Mouse (Mus musculus) kidney, embryonic 15.5 days (tissue): Measurements from ENCODE around the gene Palld. TPM values are rescaled to one million over a fixed set of nuclear protein-coding genes. Genes with fewer than 3 reads are reported as not detected.

Source experiments
- ATAC-seq: fragments of 200-750 bp; cut with Nextera tagmentation; replicated peaks from 2 replicates; pipeline ENCODE4 v1.8.0; 2017; ENCODE audit warnings: moderate TSS enrichment; ENCODE audit not compliant: low FRiP score
- H3K27ac ChIP-seq: fragments of 300-500 bp; sonication (generic); 2 replicates; pipeline ENCODE4 v1.5.1; 2015; ENCODE audit warnings: mild to moderate bottlenecking, inconsistent platforms
- H3K27me3 ChIP-seq: fragments of 300-500 bp; sonication (generic); 2 replicates; pipeline ENCODE4 v1.6.1; 2015; ENCODE audit warnings: inconsistent platforms
- H3K36me3 ChIP-seq: fragments of 300-500 bp; sonication (generic); 2 replicates; pipeline ENCODE4 v1.6.1; 2015; ENCODE audit warnings: inconsistent platforms
- H3K4me1 ChIP-seq: fragments of 300-500 bp; sonication (generic); 2 replicates; pipeline ENCODE4 v1.6.1; 2015; ENCODE audit warnings: inconsistent platforms
- H3K4me2 ChIP-seq: fragments of 300-500 bp; sonication (generic); 2 replicates; pipeline ENCODE4 v1.6.1; 2015; ENCODE audit warnings: moderate library complexity, mild to moderate bottlenecking, inconsistent platforms
- H3K4me3 ChIP-seq: fragments of 300-500 bp; sonication (generic); replicated peaks from 2 replicates; pipeline ENCODE4 v1.5.1; 2015; ENCODE audit warnings: mild to moderate bottlenecking, inconsistent platforms
- H3K9ac ChIP-seq: fragments of 300-500 bp; sonication (generic); 2 replicates; pipeline ENCODE4 v1.6.1; 2015; ENCODE audit warnings: mild to moderate bottlenecking, inconsistent platforms
- H3K9me3 ChIP-seq: fragments of 300-500 bp; sonication (generic); replicated peaks from 2 replicates; pipeline ENCODE4 v1.6.1; 2016; ENCODE audit warnings: inconsistent platforms
- WGBS: fragments of 180-500 bp; shearing (Covaris S2); methylation state at CpG from one replicate; pipeline ENCODE4 v1.1.7; 2015; ENCODE audit warnings: mixed read lengths; 5-methylcytosine and 5-hydroxymethylcytosine counted together
- polyA plus RNA-seq: library from polyadenylated mRNA; unstranded; fragments of >200 nt; fragmentation: Nextera tagmentation; extraction: Ambion mirVana; gene quantifications from 2 replicates; pipeline ENCODE4 v1.2.1, GENCODE M21; 2015

The Palld gene
- polyA plus RNA-seq, 1 experiment from 2014 or later: 76.7 TPM

DNA sequence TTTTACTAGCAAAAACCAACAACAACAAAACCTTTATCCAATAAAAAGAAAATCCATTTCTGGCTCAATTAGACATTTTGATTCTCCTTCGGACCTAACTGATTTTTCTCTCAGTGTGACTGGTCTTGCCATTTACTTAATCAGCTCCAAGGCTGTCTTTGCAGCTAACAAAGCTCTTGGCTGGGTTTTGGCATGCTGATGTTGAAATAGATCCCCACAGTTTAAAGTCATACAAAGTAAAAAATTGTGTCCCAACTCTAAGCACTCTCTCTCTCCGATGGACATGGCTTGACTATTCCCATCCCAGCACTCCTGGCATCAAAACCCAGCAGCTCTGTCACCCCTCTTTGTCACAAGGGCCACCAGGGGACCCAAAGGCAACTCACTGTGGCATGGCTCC, 190.1 kb downstream of the Palld start:
- Histone ChIP-seq H3K27me3 (no peaks in the 10 kb centered on the region), H3K27ac (no peak overlapping the region), H3K4me3 (no peak overlapping the region), H3K4me1 (peaks cover 12% of the 10 kb centered on the region; the same call in 1 of the 2 replicates), H3K9ac (no peak overlapping the region), H3K9me3 (no peaks in the 10 kb centered on the region), H3K4me2 (no peak overlapping the region), H3K36me3 (no peaks in the 10 kb centered on the region)
- WGBS: 86% methylated on average over 2 of the region's 2 CpGs
- no peak for ATAC-seq

DNA sequence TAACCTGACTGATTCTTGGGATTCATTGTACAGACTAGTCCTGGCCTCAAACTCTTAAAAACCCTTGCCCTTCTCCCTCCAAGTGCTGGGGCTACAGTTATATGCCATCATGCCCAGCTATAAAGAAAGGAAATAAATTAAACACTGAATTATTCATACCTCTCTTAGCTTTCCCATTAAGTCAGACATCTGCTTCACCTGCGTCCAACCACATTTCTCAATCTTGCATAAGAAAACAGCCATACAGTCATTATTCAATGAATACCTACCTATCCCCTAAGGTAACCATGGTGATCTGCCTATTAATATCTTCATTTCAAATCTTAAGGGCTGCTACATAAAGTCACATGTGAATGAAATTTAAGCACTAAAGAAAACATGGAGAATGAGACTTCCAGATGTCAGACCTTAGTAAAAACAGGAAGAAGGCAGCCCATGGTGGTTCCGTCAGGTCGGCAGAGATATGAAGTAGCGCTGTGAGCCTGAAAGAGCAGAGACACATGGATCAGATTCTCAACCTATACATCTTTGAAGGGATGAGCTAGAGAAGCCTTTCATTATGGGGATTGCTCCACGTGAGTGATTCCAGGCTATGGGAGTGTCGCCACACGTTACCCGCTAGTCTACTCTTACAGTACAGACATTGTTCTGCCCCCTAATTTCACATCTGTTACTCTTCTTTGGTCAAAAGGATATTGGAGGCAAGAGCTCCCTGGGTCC, 193.7 kb downstream of the Palld start:
- ATAC-seq: no peak
- no peak overlapping the region for H3K9ac ChIP-seq
- no peak overlapping the region for H3K4me3 ChIP-seq
- H3K9me3 ChIP-seq: no peaks in the 10 kb centered on the region
- no peaks in the 10 kb centered on the region for H3K27me3 ChIP-seq
- H3K36me3 ChIP-seq: no peaks in the 10 kb centered on the region
- peaks cover 12% of the 10 kb centered on the region for H3K4me1 ChIP-seq
- H3K27ac ChIP-seq: no peak overlapping the region
- 61% methylated on average over 8 of the region's 8 CpGs for WGBS
- H3K4me2 ChIP-seq: no peak overlapping the region

DNA sequence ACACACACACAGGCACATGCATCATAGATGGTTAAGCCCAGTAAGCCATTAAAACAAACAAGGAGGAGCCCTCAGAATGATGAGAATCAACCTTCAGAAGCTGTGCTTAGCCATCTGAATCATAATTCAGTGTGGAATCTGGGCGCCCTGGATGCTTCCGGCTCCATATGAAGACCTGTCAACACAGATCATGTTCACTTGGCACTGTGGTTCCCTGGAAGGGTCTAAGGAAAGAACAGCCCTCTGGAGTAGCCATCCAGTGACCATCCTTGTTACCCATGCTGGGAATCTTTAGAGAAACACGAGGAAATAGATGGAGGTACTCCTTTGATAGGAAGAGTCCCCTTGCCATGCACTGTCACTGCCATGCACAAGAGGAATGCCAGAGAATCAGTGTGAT, 197.0 kb downstream of the Palld start:
- Histone ChIP-seq H3K9me3 (no peaks in the 10 kb centered on the region), H3K27ac (no peak overlapping the region), H3K9ac (no peak overlapping the region), H3K4me3 (no peak overlapping the region), H3K36me3 (no peaks in the 10 kb centered on the region), H3K4me1 (peaks cover 38% of the 10 kb centered on the region), H3K27me3 (peaks cover 4% of the 10 kb centered on the region; the same call in 1 of the 2 replicates), H3K4me2 (no peak overlapping the region)
- no peak for ATAC-seq
- WGBS: 80% methylated on average over 3 of the region's 3 CpGs

DNA sequence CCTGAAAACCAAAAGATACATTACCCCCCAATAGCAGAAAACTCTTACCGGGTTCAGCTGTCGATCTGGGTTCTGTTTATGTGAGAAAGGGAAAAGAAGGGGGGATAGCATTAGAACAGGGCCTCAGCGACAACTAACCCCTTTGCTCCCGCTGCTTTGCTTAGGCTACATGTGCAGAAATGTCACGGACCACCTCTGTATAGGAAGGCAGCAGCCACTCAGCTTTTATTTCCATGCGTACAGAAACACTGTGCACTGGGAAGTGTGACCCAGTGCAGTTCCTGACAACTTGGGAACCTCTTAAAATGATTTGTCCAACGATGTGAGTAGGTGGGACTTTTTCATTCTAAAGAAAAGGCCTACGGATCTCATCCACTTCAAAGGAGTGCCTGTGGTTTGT, 200.4 kb downstream of the Palld start:
- peak overlapping the region; percentile 74; the same call in 1 of the 2 replicates for H3K27ac ChIP-seq
- H3K27me3 ChIP-seq: peaks cover 4% of the 10 kb centered on the region; the same call in 1 of the 2 replicates
- H3K36me3 ChIP-seq: no peaks in the 10 kb centered on the region
- H3K9me3 ChIP-seq: no peaks in the 10 kb centered on the region
- no peak overlapping the region for H3K4me2 ChIP-seq
- H3K4me3 ChIP-seq: no peak overlapping the region
- 44% methylated on average over 8 of the region's 8 CpGs for WGBS
- ATAC-seq: no peak
- H3K4me1 ChIP-seq: peaks cover 45% of the 10 kb centered on the region
- H3K9ac ChIP-seq: no peak overlapping the region

DNA sequence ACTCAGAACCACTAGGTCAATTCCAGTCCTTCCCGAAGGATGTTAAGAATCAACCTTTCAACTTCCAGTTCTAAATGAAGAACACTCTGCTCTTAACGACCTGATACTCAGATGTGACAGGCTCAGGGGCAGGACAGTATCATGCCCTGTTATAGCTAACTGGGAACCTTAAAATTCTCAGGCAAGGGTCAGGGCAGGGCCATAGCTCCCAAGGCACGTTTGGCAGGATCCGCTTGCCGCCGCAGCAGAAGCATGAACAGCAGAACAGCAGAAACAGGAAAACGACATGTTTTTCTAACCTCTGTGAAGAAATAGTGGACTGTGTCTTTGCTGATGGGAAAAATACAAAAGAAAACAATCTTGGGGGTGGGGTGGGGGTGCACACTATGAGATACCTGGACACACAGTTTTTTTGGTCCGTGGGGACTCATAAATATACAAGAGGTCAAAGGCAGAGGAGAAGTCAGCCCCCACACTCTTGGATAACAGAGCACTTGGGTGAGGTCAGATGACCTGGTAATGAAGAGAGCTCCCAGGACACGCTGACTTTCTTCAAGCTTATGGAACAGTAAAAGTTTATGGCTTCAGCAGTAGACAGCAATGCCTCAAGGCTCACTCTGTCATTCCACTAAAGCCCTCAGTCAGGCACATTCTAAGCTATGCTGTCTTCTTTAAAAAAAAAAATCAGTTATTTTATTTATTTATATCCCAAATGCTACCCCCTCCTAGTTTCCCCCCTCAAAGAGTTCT, 201.4 kb downstream of the Palld start:
- 13% methylated on average over 9 of the region's 9 CpGs for WGBS
- no peaks in the 10 kb centered on the region for H3K36me3 ChIP-seq
- peaks cover 4% of the 10 kb centered on the region; the same call in 1 of the 2 replicates for H3K27me3 ChIP-seq
- H3K4me1 ChIP-seq: peaks cover 46% of the 10 kb centered on the region
- no peaks in the 10 kb centered on the region for H3K9me3 ChIP-seq
- ATAC-seq: peak; percentile 75
- no peak overlapping the region for H3K4me2 ChIP-seq
- H3K4me3 ChIP-seq: no peak overlapping the region
- H3K9ac ChIP-seq: no peak overlapping the region
- peak overlapping the region; percentile 71 for H3K27ac ChIP-seq

- no peak overlapping the region for H3K4me3 ChIP-seq
- no peak overlapping the region for H3K4me2 ChIP-seq
- no peaks in the 10 kb centered on the region for H3K9me3 ChIP-seq
- H3K36me3 ChIP-seq: no peaks in the 10 kb centered on the region
- WGBS: 76% methylated on average over 1 of the region's 1 CpGs
- peaks cover 54% of the 10 kb centered on the region for H3K4me1 ChIP-seq
- no peak for ATAC-seq
- no peak overlapping the region for H3K9ac ChIP-seq
- peak overlapping the region; percentile 71 for H3K27ac ChIP-seq
- H3K27me3 ChIP-seq: peaks cover 4% of the 10 kb centered on the region; the same call in 1 of the 2 replicates
Observed at GRCm38 (mm10) chr8:61700298-61700697, 202.2 kb downstream of the Palld start.

GRCm38 (mm10) chr8:61698959-61699358, 203.5 kb downstream of the Palld start:
- Histone ChIP-seq H3K4me2 (no peak overlapping the region), H3K9me3 (no peaks in the 10 kb centered on the region), H3K36me3 (no peaks in the 10 kb centered on the region), H3K9ac (no peak overlapping the region), H3K27me3 (peaks cover 4% of the 10 kb centered on the region; the same call in 1 of the 2 replicates), H3K27ac (peak overlapping the region; percentile 73; the same call in 1 of the 2 replicates), H3K4me3 (no peak overlapping the region), H3K4me1 (peaks cover 53% of the 10 kb centered on the region)
- no peak for ATAC-seq
- WGBS: 81% methylated on average over 2 of the region's 2 CpGs

GRCm38 (mm10) chr8:61697728-61698385, 204.6 kb downstream of the Palld start:
- peak; percentile 77 for ATAC-seq
- WGBS: 53% methylated on average over 7 of the region's 7 CpGs
- Histone ChIP-seq H3K9me3 (no peaks in the 10 kb centered on the region), H3K36me3 (no peaks in the 10 kb centered on the region), H3K4me2 (no peak overlapping the region), H3K27me3 (peaks cover 1% of the 10 kb centered on the region; the same call in 1 of the 2 replicates), H3K4me3 (no peak overlapping the region), H3K4me1 (peaks cover 43% of the 10 kb centered on the region), H3K27ac (peak overlapping the region; percentile 73), H3K9ac (no peak overlapping the region)

DNA sequence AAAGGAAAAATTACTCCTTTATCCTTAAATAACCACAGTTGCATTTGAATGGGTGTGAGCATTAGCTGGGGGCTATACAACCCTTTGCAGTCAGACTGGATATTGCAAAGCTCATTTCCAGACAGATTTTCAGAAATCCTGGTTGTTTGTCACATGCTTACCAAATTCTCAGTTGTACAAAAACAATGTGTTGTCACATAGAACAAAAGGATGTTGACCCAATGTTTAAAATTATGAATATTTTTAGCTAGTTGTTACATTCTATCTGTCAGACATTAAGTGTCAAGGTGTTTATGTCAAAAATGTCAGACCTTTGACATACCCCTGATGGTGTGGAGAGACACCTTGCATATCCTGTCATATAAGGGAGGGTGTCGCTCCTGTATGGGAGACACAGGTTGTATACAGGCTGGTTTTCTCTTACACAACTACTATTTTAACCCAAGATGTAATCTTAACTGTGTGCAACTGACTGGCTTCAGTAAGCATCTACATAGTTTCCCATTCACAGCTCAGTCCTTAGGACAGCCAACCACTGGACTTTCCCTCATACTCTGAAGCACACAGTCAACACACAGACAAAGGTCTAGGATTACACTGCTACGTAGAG, 205.5 kb downstream of the Palld start:
- 76% methylated on average over 2 of the region's 2 CpGs for WGBS
- Histone ChIP-seq H3K36me3 (no peaks in the 10 kb centered on the region), H3K27me3 (no peaks in the 10 kb centered on the region), H3K4me1 (peaks cover 34% of the 10 kb centered on the region), H3K9me3 (no peaks in the 10 kb centered on the region), H3K27ac (peak overlapping the region; percentile 73; the same call in 1 of the 2 replicates), H3K4me2 (no peak overlapping the region), H3K4me3 (no peak overlapping the region), H3K9ac (no peak overlapping the region)
- ATAC-seq: no peak

DNA sequence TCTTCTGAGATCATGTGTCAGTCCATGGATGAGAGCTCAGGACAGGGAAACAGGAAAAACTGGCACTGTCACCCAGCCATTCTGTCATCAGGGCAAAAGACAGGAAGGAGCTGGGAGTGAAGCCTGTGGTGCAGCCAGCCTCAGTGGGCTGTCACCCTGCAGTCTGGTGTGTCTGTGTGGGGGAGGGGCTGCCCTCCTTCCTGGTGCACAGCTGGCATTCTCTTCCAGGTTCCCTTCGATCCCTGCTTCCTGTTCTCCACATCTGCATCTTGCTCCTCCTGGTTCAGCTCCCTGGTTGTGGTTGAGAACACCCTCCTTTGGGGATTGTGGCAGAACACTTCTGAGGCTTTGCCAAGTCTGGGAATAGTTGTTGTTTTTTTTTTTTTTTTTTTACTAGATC, 207.1 kb downstream of the Palld start:
- Histone ChIP-seq H3K36me3 (no peaks in the 10 kb centered on the region), H3K27ac (no peak overlapping the region), H3K27me3 (no peaks in the 10 kb centered on the region), H3K9ac (no peak overlapping the region), H3K9me3 (no peaks in the 10 kb centered on the region), H3K4me3 (no peak overlapping the region), H3K4me2 (no peak overlapping the region), H3K4me1 (peaks cover 19% of the 10 kb centered on the region)
- 23% methylated on average over 1 of the region's 1 CpGs for WGBS
- ATAC-seq: no peak

- Histone ChIP-seq H3K27ac (no peak overlapping the region), H3K9ac (no peak overlapping the region), H3K4me2 (no peak overlapping the region), H3K36me3 (no peaks in the 10 kb centered on the region), H3K9me3 (no peaks in the 10 kb centered on the region), H3K27me3 (no peaks in the 10 kb centered on the region), H3K4me3 (no peak overlapping the region), H3K4me1 (peaks cover 18% of the 10 kb centered on the region)
- WGBS: 83% methylated on average over 4 of the region's 4 CpGs
- no peak for ATAC-seq
Observed at GRCm38 (mm10) chr8:61692866-61693265, 209.6 kb downstream of the Palld start.
